Mouse (Mus musculus): ENCODE results near the gene Gm12569. TPM values are rescaled to one million over a fixed set of nuclear protein-coding genes. Genes with fewer than 3 reads are reported as not detected.

Gene Gm12569
- polyA plus RNA-seq, 2 experiments, result not detected

- WGBS (ENCODE audit: insufficient replicate concordance), result 70% methylated on average over 12 of the region's 12 CpGs
- no peak overlapping the region for H3K4me3 ChIP-seq (ENCODE audit: insufficient read depth in 1 of 2, low read depth in 2 of 2, low read length in 2 of 2)
- TF ChIP-seq CTCF (IDR thresholded peaks at IDR 0.05; ENCODE audit: low read depth), result no peak
- no peaks in the 10 kb centered on the region for H3K36me3 ChIP-seq (replicated peaks; ENCODE audit: control insufficient read depth, insufficient read depth, low read depth)
- DNase-seq (ENCODE audit: low read depth in 3 of 3, low spot score in 3 of 3) (no peak), ATAC-seq (ENCODE audit: insufficient read depth) (no peak)
- no peak overlapping the region for H3K27ac ChIP-seq
- H3K9me3 ChIP-seq (ENCODE audit: control insufficient read depth, low read length), result no peaks in the 10 kb centered on the region
- H3K27me3 ChIP-seq (ENCODE audit: control insufficient read depth, insufficient read depth, low read length), result no peaks in the 10 kb centered on the region
- H3K9ac ChIP-seq (replicated peaks), result no peak overlapping the region
- no peaks in the 10 kb centered on the region for H3K4me1 ChIP-seq (replicated peaks; ENCODE audit: control insufficient read depth in 2 of 2, insufficient read depth in 2 of 2, low read length in 1 of 2)
- no peak overlapping the region for H3K4me2 ChIP-seq (ENCODE audit: low read depth)
These were observed 785 bp upstream of the Gm12569 start for GRCm38 (mm10) chr11:51219396-51219980.

GRCm38 (mm10) chr11:51227104-51227503 lies 6.8 kb downstream of the Gm12569 start:
- H3K36me3 ChIP-seq (replicated peaks; ENCODE audit: control insufficient read depth, insufficient read depth, low read depth), result no peaks in the 10 kb centered on the region
- WGBS (ENCODE audit: insufficient replicate concordance), result 75% methylated on average over 4 of the region's 4 CpGs
- H3K27ac ChIP-seq, result no peak overlapping the region
- no peaks in the 10 kb centered on the region for H3K4me1 ChIP-seq (replicated peaks; ENCODE audit: control insufficient read depth in 2 of 2, insufficient read depth in 2 of 2, low read length in 1 of 2)
- no peak for ATAC-seq (ENCODE audit: insufficient read depth)
- no peak for DNase-seq (ENCODE audit: low read depth in 3 of 3, low spot score in 3 of 3)
- H3K9ac ChIP-seq (replicated peaks), result no peak overlapping the region
- H3K9me3 ChIP-seq (ENCODE audit: control insufficient read depth, low read length), result no peaks in the 10 kb centered on the region
- no peak overlapping the region for H3K4me3 ChIP-seq (ENCODE audit: insufficient read depth in 1 of 2, low read depth in 2 of 2, low read length in 2 of 2)
- H3K4me2 ChIP-seq (ENCODE audit: low read depth), result no peak overlapping the region
- TF ChIP-seq CTCF (IDR thresholded peaks at IDR 0.05; ENCODE audit: low read depth), result no peak
- TF ChIP-seq EP300 (IDR thresholded peaks at IDR 0.05; ENCODE audit: low read depth), result no peak
- H3K27me3 ChIP-seq (ENCODE audit: control insufficient read depth, insufficient read depth, low read length), result no peaks in the 10 kb centered on the region

- no peak for TF ChIP-seq EP300 (IDR thresholded peaks at IDR 0.05; ENCODE audit: low read depth)
- no peak for TF ChIP-seq CTCF (IDR thresholded peaks at IDR 0.05; ENCODE audit: low read depth)
- Histone ChIP-seq H3K4me2 (ENCODE audit: low read depth) (no peak overlapping the region), H3K9ac (replicated peaks) (no peak overlapping the region), H3K4me3 (ENCODE audit: insufficient read depth in 1 of 2, low read depth in 2 of 2, low read length in 2 of 2) (no peak overlapping the region), H3K9me3 (ENCODE audit: control insufficient read depth, low read length) (no peaks in the 10 kb centered on the region), H3K27ac (no peak overlapping the region), H3K27me3 (ENCODE audit: control insufficient read depth, insufficient read depth, low read length) (no peaks in the 10 kb centered on the region), H3K36me3 (replicated peaks; ENCODE audit: control insufficient read depth, insufficient read depth, low read depth) (no peaks in the 10 kb centered on the region), H3K4me1 (replicated peaks; ENCODE audit: control insufficient read depth in 2 of 2, insufficient read depth in 2 of 2, low read length in 1 of 2) (no peaks in the 10 kb centered on the region)
- 54% methylated on average over 9 of the region's 9 CpGs for WGBS (ENCODE audit: insufficient replicate concordance)
- ATAC-seq (ENCODE audit: insufficient read depth) (no peak), DNase-seq (ENCODE audit: low read depth in 3 of 3, low spot score in 3 of 3) (no peak)
These were observed 14.4 kb downstream of the Gm12569 start for GRCm38 (mm10) chr11:51234626-51235025.

- H3K27ac ChIP-seq, result no peak overlapping the region
- H3K9me3 ChIP-seq (ENCODE audit: control insufficient read depth, low read length), result no peaks in the 10 kb centered on the region
- no peaks in the 10 kb centered on the region for H3K27me3 ChIP-seq (ENCODE audit: control insufficient read depth, insufficient read depth, low read length)
- H3K4me2 ChIP-seq (ENCODE audit: low read depth), result no peak overlapping the region
- H3K4me3 ChIP-seq (ENCODE audit: insufficient read depth in 1 of 2, low read depth in 2 of 2, low read length in 2 of 2), result no peak overlapping the region
- peak; percentile 16; the same call in 1 of the 2 replicates for TF ChIP-seq CTCF (IDR thresholded peaks at IDR 0.05; ENCODE audit: low read depth)
- no peak for TF ChIP-seq EP300 (IDR thresholded peaks at IDR 0.05; ENCODE audit: low read depth)
- H3K9ac ChIP-seq (replicated peaks), result no peak overlapping the region
- H3K4me1 ChIP-seq (replicated peaks; ENCODE audit: control insufficient read depth in 2 of 2, insufficient read depth in 2 of 2, low read length in 1 of 2), result no peaks in the 10 kb centered on the region
- ATAC-seq (ENCODE audit: insufficient read depth) (no peak), DNase-seq (ENCODE audit: low read depth in 3 of 3, low spot score in 3 of 3) (no peak)
- WGBS (ENCODE audit: insufficient replicate concordance), result 55% methylated on average over 2 of the region's 2 CpGs
- H3K36me3 ChIP-seq (replicated peaks; ENCODE audit: control insufficient read depth, insufficient read depth, low read depth), result no peaks in the 10 kb centered on the region
These were observed 22.6 kb downstream of the Gm12569 start for GRCm38 (mm10) chr11:51242897-51243296.

- no peaks in the 10 kb centered on the region; the same call in 1 of the 2 replicates for H3K27me3 ChIP-seq (ENCODE audit: control insufficient read depth, insufficient read depth, low read length)
- no peak overlapping the region for H3K9ac ChIP-seq (replicated peaks)
- TF ChIP-seq EP300 (IDR thresholded peaks at IDR 0.05; ENCODE audit: low read depth) (no peak), CTCF (IDR thresholded peaks at IDR 0.05; ENCODE audit: low read depth) (no peak)
- H3K9me3 ChIP-seq (ENCODE audit: control insufficient read depth, low read length), result no peaks in the 10 kb centered on the region
- no peak overlapping the region for H3K27ac ChIP-seq
- 61% methylated on average over 4 of the region's 4 CpGs for whole genome bisulfite sequencing (ENCODE audit: insufficient replicate concordance)
- ATAC-seq (ENCODE audit: insufficient read depth), result no peak
- H3K4me1 ChIP-seq (replicated peaks; ENCODE audit: control insufficient read depth in 2 of 2, insufficient read depth in 2 of 2, low read length in 1 of 2), result peaks cover 2 to 4% of the 10 kb centered on the region in 2 experiments
- no peak for DNase-seq (ENCODE audit: low read depth in 3 of 3, low spot score in 3 of 3)
- H3K4me3 ChIP-seq (ENCODE audit: insufficient read depth in 1 of 2, low read depth in 2 of 2, low read length in 2 of 2), result no peak overlapping the region
- no peak overlapping the region for H3K4me2 ChIP-seq (ENCODE audit: low read depth)
- H3K36me3 ChIP-seq (replicated peaks; ENCODE audit: control insufficient read depth, insufficient read depth, low read depth), result no peaks in the 10 kb centered on the region
These were observed 36.7 kb downstream of the Gm12569 start for GRCm38 (mm10) chr11:51257006-51257405.

All from liver, embryonic 14.5 days (tissue).